Mouse (Mus musculus) intestine, embryonic 14.5 days (tissue): Measurements from ENCODE around the gene 4930415O20Rik. TPM values are rescaled to one million over a fixed set of nuclear protein-coding genes. Genes with fewer than 3 reads are reported as not detected.
A peak's percentile ranks its signal among the peaks of the same experiment; 100 is the strongest.

Experiments
- ATAC-seq: fragments of 200-750 bp; cut with Nextera tagmentation; replicated peaks from 2 replicates; pipeline ENCODE4 v1.8.0; 2017; ENCODE audit warnings: low read depth, moderate number of reproducible peaks, moderate TSS enrichment, moderate library complexity; ENCODE audit not compliant: low FRiP score, low TSS enrichment
- DNase-seq: peaks from one replicate; pipeline ENCODE4 v3.0.0-alpha.2; 2018; ENCODE audit warnings: low spot score
- H3K27ac ChIP-seq: fragments of 300-500 bp; sonication (generic); 2 replicates; pipeline ENCODE4 v1.5.1; 2014; ENCODE audit warnings: low read depth, mild to moderate bottlenecking, control low read depth
- H3K27me3 ChIP-seq: fragments of 300-500 bp; sonication (generic); replicated peaks from 2 replicates; pipeline ENCODE4 v1.6.1; 2014; ENCODE audit warnings: low read length, control low read depth; ENCODE audit not compliant: control insufficient read depth, insufficient read depth
- H3K36me3 ChIP-seq: fragments of 300-500 bp; sonication (generic); 2 replicates; pipeline ENCODE4 v1.6.1; 2014; ENCODE audit warnings: low read length, control low read depth; ENCODE audit not compliant: control insufficient read depth, insufficient read depth
- H3K4me1 ChIP-seq: fragments of 300-500 bp; sonication (generic); replicated peaks from 2 replicates; pipeline ENCODE4 v1.6.1; 2014; ENCODE audit warnings: low read length, control low read depth, mixed read lengths; ENCODE audit not compliant: control insufficient read depth, insufficient read depth
- H3K4me2 ChIP-seq: fragments of 300-500 bp; sonication (generic); 2 replicates; pipeline ENCODE4 v1.6.1; 2014; ENCODE audit warnings: low read length
- H3K4me3 ChIP-seq: fragments of 300-500 bp; sonication (generic); 2 replicates; pipeline ENCODE4 v1.5.1; 2014; ENCODE audit warnings: low read depth, low read length, control low read depth, mixed read lengths
- H3K9ac ChIP-seq: fragments of 300-500 bp; sonication (generic); 2 replicates; pipeline ENCODE4 v1.6.1; 2014; ENCODE audit warnings: mild to moderate bottlenecking, low read length
- H3K9me3 ChIP-seq: fragments of 300-500 bp; sonication (generic); 2 replicates; pipeline ENCODE4 v1.6.1; 2016; ENCODE audit warnings: low read length, control low read depth; ENCODE audit not compliant: control insufficient read depth
- WGBS: fragments of 180-500 bp; shearing (Covaris S2); extraction: QIAGEN DNeasy Blood & Tissue Kit; methylation state at CpG from one replicate; pipeline ENCODE4 v1.1.7; 2014; 5-methylcytosine and 5-hydroxymethylcytosine counted together
- polyA plus RNA-seq: library from polyadenylated mRNA; unstranded; fragments of >200 nt; fragmentation: Nextera tagmentation; extraction: Ambion mirVana; gene quantifications from 2 replicates; pipeline ENCODE4 v1.2.1, GENCODE M21; 2014

Gene 4930415O20Rik
- polyA plus RNA-seq, 1 experiment from 2014 or later = 0.35 TPM

DNA sequence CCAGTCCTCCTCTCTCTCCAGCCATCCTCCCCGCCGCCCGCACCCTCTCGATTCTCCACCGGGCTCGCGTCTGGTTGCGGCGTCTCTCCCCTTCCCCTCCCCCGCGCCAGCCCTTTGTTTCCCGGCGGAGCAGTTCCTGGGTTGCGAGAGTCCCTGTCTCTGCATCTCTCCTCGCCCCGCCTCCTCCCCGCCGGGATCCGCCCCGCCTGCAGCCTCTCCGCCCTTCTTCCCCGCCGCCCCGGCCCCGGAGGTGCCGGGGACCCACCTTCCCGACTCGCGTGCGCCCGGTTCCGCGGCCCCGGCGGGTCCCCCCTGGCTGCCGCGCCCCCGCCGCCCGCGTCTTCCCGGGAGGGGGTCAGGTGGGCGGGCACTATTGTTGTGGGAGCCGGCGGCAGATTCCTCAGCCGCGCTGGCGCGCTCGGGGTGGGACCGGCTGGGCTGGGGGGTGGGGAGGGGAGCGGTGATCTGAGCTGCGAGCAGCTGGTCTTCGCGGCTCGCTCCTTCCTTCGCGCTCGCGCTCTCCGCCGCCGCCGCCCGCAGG is 63.8 kb downstream of the 4930415O20Rik start:
- Histone ChIP-seq H3K27ac (peak overlapping the region; percentile 85), H3K4me3 (peak overlapping the region; percentile 76), H3K4me2 (peak overlapping the region; percentile 91), H3K36me3 (peaks cover 1% of the 10 kb centered on the region; the same call in 1 of the 2 replicates), H3K4me1 (peaks cover 41% of the 10 kb centered on the region), H3K9ac (peak overlapping the region; percentile 73), H3K9me3 (no peaks in the 10 kb centered on the region), H3K27me3 (peaks cover 6% of the 10 kb centered on the region; the same call in 1 of the 2 replicates)
- DNase-seq (peak; percentile 94), ATAC-seq (peak; percentile 64)
- under 1% methylated on average over 48 of the region's 65 CpGs for WGBS

DNA sequence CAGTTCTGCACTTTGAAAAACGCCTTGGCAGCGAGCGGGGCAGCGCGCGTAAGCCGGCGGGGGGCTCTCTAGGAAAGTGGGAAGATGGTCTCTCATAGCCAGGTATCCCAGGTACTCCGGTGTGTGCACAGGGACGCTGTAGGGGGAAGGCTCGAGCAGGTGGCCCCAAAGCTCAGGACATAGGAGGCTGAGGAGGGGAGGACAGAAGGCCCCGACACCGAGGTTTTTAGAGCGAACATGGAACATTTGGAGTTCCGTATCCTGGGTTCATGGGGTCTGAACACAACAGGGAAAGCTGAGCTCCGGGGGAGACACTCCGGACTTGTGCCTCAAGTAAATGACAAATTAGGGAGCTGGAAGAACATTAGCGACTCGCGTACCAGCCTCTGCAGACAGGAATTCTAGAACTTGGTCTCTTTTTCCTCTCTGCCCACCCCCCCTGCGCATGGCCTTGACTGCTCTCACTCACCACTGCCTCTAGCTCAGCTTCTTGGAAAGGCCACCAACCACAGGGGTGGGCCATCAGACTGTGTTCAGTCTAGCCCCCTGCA is 64.6 kb downstream of the 4930415O20Rik start:
- Histone ChIP-seq H3K27ac (peak overlapping the region; percentile 85; the same call in 1 of the 2 replicates), H3K4me3 (peak overlapping the region; percentile 76), H3K9ac (peak overlapping the region; percentile 73), H3K27me3 (peaks cover 6% of the 10 kb centered on the region; the same call in 1 of the 2 replicates), H3K4me2 (peak overlapping the region; percentile 91), H3K4me1 (peaks cover 41% of the 10 kb centered on the region), H3K36me3 (peaks cover 9% of the 10 kb centered on the region; the same call in 1 of the 2 replicates), H3K9me3 (no peaks in the 10 kb centered on the region)
- 2% methylated on average over 21 of the region's 21 CpGs for WGBS
- ATAC-seq (no peak), DNase-seq (peak; percentile 64)

DNA sequence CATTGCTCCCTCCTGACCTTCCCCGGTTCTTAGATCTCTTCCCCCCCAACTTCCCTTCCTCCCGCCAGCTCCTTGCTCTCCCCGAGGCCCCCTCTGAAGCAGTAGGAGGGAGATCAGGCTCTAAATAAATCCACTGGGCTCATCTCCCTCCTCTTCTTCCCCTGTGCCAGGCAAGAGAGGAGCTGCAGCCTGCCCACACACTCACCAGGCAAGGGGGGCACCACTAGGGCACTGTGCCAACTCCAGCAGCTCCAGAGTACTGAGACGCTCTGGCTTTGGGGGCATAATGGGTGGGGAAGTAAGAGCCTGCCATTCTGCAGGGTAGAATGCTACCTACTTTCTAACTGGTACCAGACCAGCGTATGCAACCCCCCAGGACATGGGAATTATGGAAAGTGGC is 65.7 kb downstream of the 4930415O20Rik start:
- no peaks in the 10 kb centered on the region for H3K9me3 ChIP-seq
- no peak for DNase-seq
- ATAC-seq = no peak
- no peak overlapping the region; the same call in 1 of the 2 replicates for H3K4me3 ChIP-seq
- H3K36me3 ChIP-seq = peaks cover 20% of the 10 kb centered on the region
- peaks cover 38% of the 10 kb centered on the region for H3K4me1 ChIP-seq
- WGBS = 54% methylated on average over 5 of the region's 5 CpGs
- no peak overlapping the region for H3K27ac ChIP-seq
- H3K9ac ChIP-seq = no peak overlapping the region
- H3K4me2 ChIP-seq = peak overlapping the region; percentile 91
- peaks cover 6% of the 10 kb centered on the region; the same call in 1 of the 2 replicates for H3K27me3 ChIP-seq

- 46% methylated on average over 3 of the region's 3 CpGs for WGBS
- no peak for DNase-seq
Observed at GRCm38 (mm10) chr15:98637155-98637554, 66.4 kb downstream of the 4930415O20Rik start.

More at GRCm38 (mm10) chr15:98637155-98637554, 66.4 kb downstream of the 4930415O20Rik start:
- Histone ChIP-seq H3K4me1 (peaks cover 35% of the 10 kb centered on the region), H3K27ac (no peak overlapping the region), H3K9me3 (no peaks in the 10 kb centered on the region), H3K27me3 (peaks cover 6% of the 10 kb centered on the region; the same call in 1 of the 2 replicates), H3K4me3 (no peak overlapping the region), H3K36me3 (peaks cover 27% of the 10 kb centered on the region), H3K4me2 (no peak overlapping the region), H3K9ac (no peak overlapping the region)
- ATAC-seq = no peak

Other genes with a start within 250 kb of the 4930415O20Rik start
- gene Olfr284, start 230.0 kb upstream of the 4930415O20Rik start, polyA plus RNA-seq = not detected in 2 replicates
- not detected in 2 replicates for gene Olfr283, start 190.1 kb upstream of the 4930415O20Rik start, polyA plus RNA-seq
- not detected in 2 replicates for gene Olfr282, start 139.8 kb upstream of the 4930415O20Rik start, polyA plus RNA-seq
- not detected in 2 replicates for gene Olfr281, start 118.4 kb upstream of the 4930415O20Rik start, polyA plus RNA-seq
- not detected in 2 replicates for gene OR5BS1P, start 101.1 kb upstream of the 4930415O20Rik start, polyA plus RNA-seq
- gene Lalba, start 88.3 kb upstream of the 4930415O20Rik start, polyA plus RNA-seq = 0.57 TPM in 1 of 2 replicates, not detected in the other
- not detected in 2 replicates for gene Olfr279, start 78.6 kb upstream of the 4930415O20Rik start, polyA plus RNA-seq
- gene Kansl2, start 36.7 kb upstream of the 4930415O20Rik start, polyA plus RNA-seq = 97.3 and 99.7 TPM in 2 replicates
- gene Ccnt1, start 81 bp upstream of the 4930415O20Rik start, polyA plus RNA-seq = 48.7 and 52.6 TPM in 2 replicates
- gene Adcy6, start 39.1 kb downstream of the 4930415O20Rik start, polyA plus RNA-seq = 19.8 and 21.9 TPM in 2 replicates
- gene Cacnb3, start 59.8 kb downstream of the 4930415O20Rik start, polyA plus RNA-seq = 31.5 and 34.8 TPM in 2 replicates
- gene Ddx23, start 91.9 kb downstream of the 4930415O20Rik start, polyA plus RNA-seq = 27.1 TPM in 2 replicates
- 0.83 and 1.0 TPM in 2 replicates for gene Rnd1, start 106.5 kb downstream of the 4930415O20Rik start, polyA plus RNA-seq
- gene Ccdc65, start 137.2 kb downstream of the 4930415O20Rik start, polyA plus RNA-seq = 0.57 and 1.6 TPM in 2 replicates
- 47.9 and 53.1 TPM in 2 replicates for gene Fkbp11, start 157.2 kb downstream of the 4930415O20Rik start, polyA plus RNA-seq
- 34.6 and 37.1 TPM in 2 replicates for gene Arf3, start 192.2 kb downstream of the 4930415O20Rik start, polyA plus RNA-seq
- 0.12 TPM in 1 of 2 replicates, not detected in the other for gene Wnt10b, start 207.1 kb downstream of the 4930415O20Rik start, polyA plus RNA-seq
- not detected in 2 replicates for gene Wnt1, start 218.9 kb downstream of the 4930415O20Rik start, polyA plus RNA-seq
- not detected in 2 replicates for gene Ddn, start 238.5 kb downstream of the 4930415O20Rik start, polyA plus RNA-seq